Mouse (Mus musculus) ES-E14 (cell line): ENCODE data around the gene Ugt1a8. TPM values are rescaled to one million over a fixed set of nuclear protein-coding genes. Genes with fewer than 3 reads are reported as not detected.

ENCODE experiments used
- DNase-seq: peaks from one replicate; pipeline ENCODE4 v3.0.0-alpha.2; 2013; ENCODE audit warnings: low read depth, low spot score
- H3K27ac ChIP-seq: 2 replicates; pipeline ENCODE4 v1.5.1; 2012; ENCODE audit warnings: low read depth, mild to moderate bottlenecking, low read length, moderate library complexity, mixed read lengths; ENCODE audit not compliant: poor library complexity, insufficient read depth, severe bottlenecking
- H3K36me3 ChIP-seq: 2 replicates; pipeline ENCODE4 v1.6.1; 2012; ENCODE audit warnings: mild to moderate bottlenecking, low read length, moderate library complexity, mixed read lengths; ENCODE audit not compliant: control insufficient read depth, poor library complexity, insufficient read depth, severe bottlenecking
- H3K4me1 ChIP-seq, 2 experiments: fragments of 150-350 bp in 1 of 2; sonication (generic) in 1 of 2; 2 replicates each; pipeline ENCODE4 v1.6.1; 2012; ENCODE audit warnings: low read length in 2 of 2, mild to moderate bottlenecking in 1 of 2, mixed read lengths in 1 of 2; ENCODE audit not compliant: control insufficient read depth in 2 of 2, insufficient read depth in 2 of 2, poor library complexity in 1 of 2
- H3K4me3 ChIP-seq, 2 experiments: fragments of 150-350 bp in 1 of 2; sonication (generic) in 1 of 2; 2 replicates each; pipeline ENCODE4 v1.5.1; 2012; ENCODE audit warnings: low read length in 2 of 2, low read depth in 1 of 2, mild to moderate bottlenecking in 1 of 2, mixed read lengths in 1 of 2; ENCODE audit not compliant: insufficient read depth in 1 of 2, poor library complexity in 1 of 2, severe bottlenecking in 1 of 2
- H3K9ac ChIP-seq: 2 replicates; pipeline ENCODE4 v1.6.1; 2012; ENCODE audit warnings: low read depth, mild to moderate bottlenecking, low read length, mixed read lengths; ENCODE audit not compliant: poor library complexity, insufficient read depth, severe bottlenecking
- H3K9me3 ChIP-seq: fragments of 150-350 bp; sonication (generic); 2 replicates; pipeline ENCODE4 v1.6.1; 2012; ENCODE audit warnings: low read depth, mild to moderate bottlenecking, low read length; ENCODE audit not compliant: control insufficient read depth, insufficient read depth
- CHD2 ChIP-seq: IDR thresholded peaks from 2 replicates; pipeline ENCODE4 v1.6.1; 2014; ENCODE audit warnings: mild to moderate bottlenecking, low read depth, low read length, inconsistent platforms
- HCFC1 ChIP-seq: IDR thresholded peaks from 2 replicates; pipeline ENCODE4 v1.6.1; 2012; ENCODE audit warnings: low read length, inconsistent platforms, borderline replicate concordance; ENCODE audit not compliant: insufficient read depth
- MAFK ChIP-seq: IDR thresholded peaks from 2 replicates; pipeline ENCODE4 v1.6.1; 2014; ENCODE audit warnings: mild to moderate bottlenecking, low read depth, low read length, inconsistent platforms; ENCODE audit not compliant: insufficient read depth
- ZC3H11A ChIP-seq: IDR thresholded peaks from 2 replicates; pipeline ENCODE4 v1.6.1; 2012; ENCODE audit warnings: low read depth, mild to moderate bottlenecking, inconsistent platforms, low read length, borderline replicate concordance
- ZNF384 ChIP-seq: IDR thresholded peaks from 2 replicates; pipeline ENCODE4 v1.6.1; 2012; ENCODE audit warnings: low read depth, low read length, inconsistent platforms
- in situ Hi-C, 2 experiments: fragments of 600-800 bp; cut with MboI; formaldehyde crosslinking; loops; one replicate each; pipeline ENCODE4 v1.15.1; 2025; ENCODE audit warnings: low sequenced_read_pairs in 2 of 2, inconsistent platforms in 1 of 2; ENCODE audit not compliant: unreplicated experiment in 2 of 2
- total RNA-seq: library from RNA; depleted of rRNA; stranded (reverse); fragments of 300-350 nt; gene quantifications from 2 replicates; pipeline ENCODE4 v1.2.3, GENCODE M21; 2012; rRNA removed

The Ugt1a8 gene
- total RNA-seq, 1 experiment = not detected

- H3K9me3 ChIP-seq = peaks cover 5% of the 10 kb centered on the region; the same call in 1 of the 2 replicates
- H3K4me1 ChIP-seq = no peaks in the 10 kb centered on the region
Observed at GRCm38 (mm10) chr1:88268070-88268469, 180.5 kb downstream of the Ugt1a8 start.

More at GRCm38 (mm10) chr1:88268070-88268469, 180.5 kb downstream of the Ugt1a8 start:
- Histone ChIP-seq H3K9ac (no peak overlapping the region), H3K36me3 (peaks cover 91% of the 10 kb centered on the region), H3K4me3 (no peak overlapping the region), H3K27ac (no peak overlapping the region)
- no peak for TF ChIP-seq CHD2
- TF ChIP-seq MAFK = no peak
- no peak for TF ChIP-seq ZNF384
- no peak for TF ChIP-seq HCFC1
- no peak for TF ChIP-seq ZC3H11A
- in situ Hi-C loops = no loop called here
- no peak for DNase-seq

Other genes with a start within 250 kb of the Ugt1a8 start
- 37.4 and 45.1 TPM in 2 replicates for gene Dgkd, start 234.5 kb upstream of the Ugt1a8 start, total RNA-seq
- 8.9 and 10.4 TPM in 2 replicates for gene Usp40, start 79.3 kb upstream of the Ugt1a8 start, total RNA-seq
- not detected in 2 replicates for gene Ugt1a10, start 32.4 kb upstream of the Ugt1a8 start, total RNA-seq
- gene Ugt1a9, start 17.0 kb upstream of the Ugt1a8 start, total RNA-seq = not detected in 2 replicates
- gene Ugt1a7c, start 7.2 kb downstream of the Ugt1a8 start, total RNA-seq = 0.09 TPM in 1 of 2 replicates, not detected in the other
- 0.11 and 0.13 TPM in 2 replicates for gene Ugt1a6b, start 15.4 kb downstream of the Ugt1a8 start, total RNA-seq
- 0.11 TPM in 1 of 2 replicates, not detected in the other for gene Ugt1a6a, start 47.0 kb downstream of the Ugt1a8 start, total RNA-seq
- not detected in 2 replicates for gene Ugt1a5, start 78.2 kb downstream of the Ugt1a8 start, total RNA-seq
- gene Ugt1a2, start 112.8 kb downstream of the Ugt1a8 start, total RNA-seq = not detected in 2 replicates
- gene Dnajb3, start 118.0 kb downstream of the Ugt1a8 start, total RNA-seq = 1.7 and 1.8 TPM in 2 replicates
- gene Ugt1a1, start 124.1 kb downstream of the Ugt1a8 start, total RNA-seq = not detected in 2 replicates
- gene Mroh2a, start 139.2 kb downstream of the Ugt1a8 start, total RNA-seq = 0.42 and 0.76 TPM in 2 replicates
- gene Hjurp, start 189.8 kb downstream of the Ugt1a8 start, total RNA-seq = 168 and 205 TPM in 2 replicates
- gene Trpm8, start 189.8 kb downstream of the Ugt1a8 start, total RNA-seq = 0.04 TPM in 1 of 2 replicates, not detected in the other